Mouse (Mus musculus) frontal cortex, postnatal 10 days (tissue): ENCODE results near the gene Adssl1.

Experiments used
- DNase-seq, 2 experiments: peaks; one replicate each; pipeline ENCODE4 v3.0.0; 2022; ENCODE audit warnings: low spot score in 2 of 2, mixed read lengths in 1 of 2

Adssl1 gene

GRCm38 (mm10) chr12:112619686-112620353 is at the start of gene Adssl1:
TSS of gene Adssl1 (plus strand) at chr12:112620045.
- DNase-seq: peak in 1 of 2 experiments; percentile 37

- no peak for DNase-seq
These were observed 49.7 kb upstream of the Adssl1 start for GRCm38 (mm10) chr12:112570160-112570559.

DNA sequence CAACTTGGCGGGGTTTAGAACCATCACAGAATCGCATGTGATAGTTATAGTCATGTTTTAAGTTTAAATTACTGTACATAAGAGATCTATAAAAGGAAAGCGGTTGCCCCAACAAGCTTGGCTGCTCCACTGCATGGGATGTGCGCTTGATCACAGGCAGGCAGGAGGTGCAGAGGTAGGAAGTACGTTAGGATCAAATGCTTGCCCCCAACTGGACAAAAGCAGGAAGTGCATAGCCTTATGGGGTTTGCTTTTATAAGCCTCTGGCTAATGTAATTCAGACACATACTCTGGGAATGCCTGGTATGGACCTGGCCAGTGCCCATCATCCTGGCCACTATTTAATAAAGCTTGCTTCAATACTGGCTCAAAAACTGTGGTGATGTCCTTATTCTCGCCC is 48.8 kb upstream of the Adssl1 start:
- DNase-seq: no peak

DNA sequence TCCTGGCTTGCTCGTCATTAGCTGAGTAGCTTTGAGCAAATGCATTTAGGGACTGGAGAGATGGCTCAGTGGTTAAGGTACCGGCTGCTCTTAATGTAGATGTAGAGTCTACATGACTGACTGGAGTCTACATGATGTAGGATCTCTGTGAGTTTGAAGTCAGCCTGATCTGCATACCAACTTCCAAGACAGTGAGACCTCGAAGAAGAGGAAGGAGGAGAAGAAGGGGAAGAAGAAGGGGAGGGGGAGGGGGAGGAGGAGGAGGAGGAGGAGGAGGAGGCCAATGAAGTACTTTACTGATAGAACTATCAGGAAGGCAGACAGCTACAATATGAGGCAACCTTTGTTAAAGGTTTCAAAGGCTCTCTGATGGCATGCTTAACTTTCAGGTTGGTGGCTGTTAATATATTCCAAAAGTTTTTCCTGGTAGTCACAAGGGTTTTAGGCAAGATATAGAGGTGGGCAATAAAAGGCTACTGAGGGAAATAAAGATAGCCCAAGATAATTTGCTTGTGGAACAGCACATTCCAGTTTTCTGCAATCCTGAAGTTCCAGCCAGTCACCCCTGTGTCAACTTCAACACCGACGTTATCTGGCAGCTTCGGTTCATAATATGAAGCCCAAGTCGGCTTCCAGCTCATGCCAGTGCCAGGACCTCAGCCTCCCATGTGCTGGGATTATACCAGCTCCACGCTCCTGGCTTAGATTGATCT is 44.4 kb upstream of the Adssl1 start:
- DNase-seq: no peak

GRCm38 (mm10) chr12:112576341-112576740 is 43.5 kb upstream of the Adssl1 start:
- peak in 1 of 2 experiments; percentile 46 for DNase-seq

- no peak for DNase-seq
These were observed 43.1 kb upstream of the Adssl1 start for GRCm38 (mm10) chr12:112576749-112577148.

- no peak for DNase-seq
These were observed 41.4 kb upstream of the Adssl1 start for GRCm38 (mm10) chr12:112578296-112579090.

DNA sequence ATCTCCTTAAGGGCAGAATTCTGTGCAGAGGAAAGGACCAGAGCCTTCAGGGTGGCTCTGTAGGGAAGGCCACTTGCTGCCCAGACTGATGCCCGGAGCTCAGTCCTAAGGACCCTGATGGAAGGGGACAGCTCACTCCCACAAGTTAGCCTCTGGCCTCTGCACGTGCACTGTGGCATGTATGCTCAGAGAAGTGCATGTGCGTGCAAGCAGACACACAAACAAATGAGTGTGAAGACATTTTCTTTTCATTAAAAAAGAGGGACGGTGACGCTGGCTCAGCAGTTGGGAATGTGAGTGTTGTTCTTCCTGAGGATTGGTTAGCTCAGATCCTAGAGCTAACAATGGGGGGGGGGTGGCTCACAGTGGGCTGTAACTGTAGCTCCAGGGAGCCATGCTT is 40.4 kb upstream of the Adssl1 start:
- no peak for DNase-seq

GRCm38 (mm10) chr12:112579926-112580325 is 39.9 kb upstream of the Adssl1 start:
- DNase-seq: no peak

- DNase-seq: no peak
These were observed 38.7 kb upstream of the Adssl1 start for GRCm38 (mm10) chr12:112581113-112581512.

GRCm38 (mm10) chr12:112584954-112585353 is 34.9 kb upstream of the Adssl1 start:
- no peak for DNase-seq

- no peak for DNase-seq
These were observed 33.8 kb upstream of the Adssl1 start for GRCm38 (mm10) chr12:112585924-112586538.

- no peak for DNase-seq
These were observed 32.4 kb upstream of the Adssl1 start for GRCm38 (mm10) chr12:112587125-112588124.

DNA sequence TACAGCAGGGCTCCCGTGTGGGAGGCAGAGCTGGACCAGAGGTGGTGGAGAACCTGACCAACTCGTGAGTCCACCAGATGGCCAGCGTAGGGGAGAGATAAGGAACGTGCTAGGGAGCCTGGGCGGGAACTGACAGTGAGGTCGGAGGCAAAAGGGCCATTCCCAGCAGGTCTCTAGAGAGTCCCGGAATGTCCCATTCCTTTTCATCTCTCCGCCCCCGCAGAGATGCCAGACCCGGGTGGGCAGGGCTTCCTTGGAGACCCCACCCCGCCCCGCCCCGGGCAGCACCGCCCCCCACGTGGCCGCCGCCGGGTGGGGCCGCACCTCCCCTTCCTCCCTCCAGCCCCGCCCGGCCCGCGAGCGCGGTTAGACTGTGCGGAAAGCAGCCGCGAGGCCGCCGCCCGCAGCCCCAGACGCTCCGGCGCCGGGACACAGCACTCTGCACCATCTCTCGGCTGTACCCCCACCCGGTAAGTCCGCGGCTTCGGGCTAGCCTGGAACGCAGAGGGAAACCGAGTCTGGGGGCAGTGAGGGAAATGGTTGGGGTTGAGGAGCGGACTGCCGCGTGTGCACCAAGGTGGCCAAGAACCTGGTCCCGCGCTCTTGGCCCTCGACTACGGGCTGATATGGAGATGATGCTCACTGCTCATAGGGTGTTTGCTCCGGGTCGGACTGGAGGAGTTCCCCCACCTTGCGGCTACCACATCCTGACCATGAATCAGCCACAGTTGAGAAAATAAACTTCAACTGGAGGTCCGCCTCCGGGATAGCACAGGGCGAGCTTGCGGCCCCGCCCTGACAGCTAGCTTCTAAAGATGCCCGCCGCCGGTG is 31.2 kb upstream of the Adssl1 start, which contains the start of gene Inf2:
Gene Inf2, plus strand, starts transcription at position 359 of the 831 bp plus-strand sequence.
- peak; percentile 68 to 78 for DNase-seq

DNA sequence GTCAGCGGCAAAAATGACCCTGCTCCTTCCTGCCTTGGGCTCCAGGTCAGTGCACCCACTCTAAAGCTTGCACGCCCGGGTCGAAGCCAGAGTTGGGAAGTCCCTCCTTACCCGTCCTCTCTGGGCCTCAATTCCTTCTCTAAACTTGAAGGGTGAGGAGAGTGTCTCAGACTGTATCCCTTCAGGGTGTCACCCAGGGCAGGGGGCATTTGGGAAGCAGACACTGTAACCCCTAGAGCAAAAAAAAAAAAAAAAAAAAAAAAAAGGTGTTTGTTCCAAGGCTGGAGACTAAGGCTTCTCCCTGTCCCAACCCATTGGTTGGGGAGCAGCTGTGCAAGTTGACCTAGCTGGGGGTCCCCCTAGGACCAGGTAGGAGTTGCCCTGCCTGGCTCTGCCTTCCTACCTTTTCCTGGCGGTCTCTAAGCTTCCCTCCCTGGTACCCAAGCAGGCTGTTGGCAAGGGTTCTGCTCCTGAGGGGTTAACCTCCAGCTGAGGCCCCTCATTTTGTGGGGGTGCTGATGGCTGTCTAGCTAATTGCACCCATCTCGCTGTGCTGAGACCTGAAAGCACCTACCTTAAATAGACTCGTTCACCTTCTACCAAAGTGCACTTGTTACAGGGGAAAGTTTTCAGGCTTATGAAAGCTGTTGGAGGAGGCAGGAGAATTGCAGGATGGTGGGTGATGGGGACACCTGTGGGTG is 30.2 kb upstream of the Adssl1 start:
- DNase-seq: no peak

- no peak for DNase-seq
These were observed 29.1 kb upstream of the Adssl1 start for GRCm38 (mm10) chr12:112590566-112591239.

DNA sequence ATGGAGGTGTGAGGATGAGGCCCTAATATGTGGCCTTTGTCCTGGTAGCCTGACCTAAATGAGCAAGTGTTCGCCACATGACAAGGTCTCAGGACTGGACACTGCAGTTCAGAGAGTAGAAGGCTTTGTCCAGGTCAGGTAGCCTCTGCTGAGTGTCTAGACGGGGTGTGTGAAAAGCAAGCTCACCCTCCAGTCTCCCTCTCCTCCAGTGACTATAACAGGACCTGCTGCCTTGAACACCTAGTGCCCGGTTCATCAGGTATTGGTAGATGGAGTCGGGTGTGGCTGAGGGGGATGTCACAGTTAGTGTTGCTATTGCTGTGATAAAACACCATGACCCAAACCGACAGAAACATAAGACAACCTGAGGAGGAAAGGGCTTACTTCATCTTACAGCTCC is 28.6 kb upstream of the Adssl1 start:
- DNase-seq: no peak

- no peak for DNase-seq
These were observed 28.1 kb upstream of the Adssl1 start for GRCm38 (mm10) chr12:112591730-112592129.
